Mouse (Mus musculus) stomach, postnatal 0 days (tissue): ENCODE results near the gene Ttc19. TPM values are rescaled to one million over a fixed set of nuclear protein-coding genes. Genes with fewer than 3 reads are reported as not detected.
"Not testable (repeated sequence)": the region's sequence is repeated elsewhere in the genome, so short reads cannot be mapped to it uniquely, and the experiment has no call there.

Source experiments
- ATAC-seq: fragments of 200-750 bp; cut with Nextera tagmentation; 2 replicates; pipeline ENCODE4 v1.8.0; 2017; ENCODE audit not compliant: low FRiP score, low TSS enrichment
- DNase-seq: peaks from one replicate; pipeline ENCODE4 v3.0.0-alpha.2; 2016; ENCODE audit warnings: low spot score
- H3K27ac ChIP-seq: fragments of 300-500 bp; sonication (generic); replicated peaks from 2 replicates; pipeline ENCODE4 v1.5.1; 2014; ENCODE audit warnings: mild to moderate bottlenecking, control low read depth
- H3K27me3 ChIP-seq: fragments of 300-500 bp; sonication (generic); 2 replicates; pipeline ENCODE4 v1.6.1; 2014; ENCODE audit warnings: low read length; ENCODE audit not compliant: control insufficient read depth, insufficient read depth
- H3K36me3 ChIP-seq: fragments of 300-500 bp; sonication (generic); 2 replicates; pipeline ENCODE4 v1.6.1; 2014; ENCODE audit warnings: low read length, mixed read lengths; ENCODE audit not compliant: control insufficient read depth, insufficient read depth
- H3K4me1 ChIP-seq: fragments of 300-500 bp; sonication (generic); replicated peaks from 2 replicates; pipeline ENCODE4 v1.6.1; 2014; ENCODE audit warnings: antibody characterized with exemption; ENCODE audit not compliant: control insufficient read depth, insufficient read depth
- H3K4me2 ChIP-seq: fragments of 300-500 bp; sonication (generic); replicated peaks from 2 replicates; pipeline ENCODE4 v1.6.1; 2014; ENCODE audit warnings: low read depth, mild to moderate bottlenecking, control low read depth, moderate library complexity
- H3K4me3 ChIP-seq: fragments of 300-500 bp; sonication (generic); 2 replicates; pipeline ENCODE4 v1.5.1; 2014; ENCODE audit warnings: low read depth, low read length, control low read depth
- H3K9ac ChIP-seq: fragments of 300-500 bp; sonication (generic); 2 replicates; pipeline ENCODE4 v1.6.1; 2014; ENCODE audit warnings: mild to moderate bottlenecking, low read length, control low read depth, mixed read lengths
- H3K9me3 ChIP-seq: fragments of 300-500 bp; sonication (generic); 2 replicates; pipeline ENCODE4 v1.6.1; 2016; ENCODE audit warnings: low read length; ENCODE audit not compliant: control insufficient read depth
- CTCF ChIP-seq: IDR thresholded peaks from 2 replicates; pipeline ENCODE4 v1.5.1; 2016; ENCODE audit warnings: antibody characterized with exemption, low read depth, mild to moderate bottlenecking, moderate library complexity
- EP300 ChIP-seq: optimal IDR thresholded peaks from 2 replicates; pipeline ENCODE3; 2016; ENCODE audit warnings: antibody characterized with exemption
- WGBS: fragments of 180-500 bp; shearing (Covaris S2); extraction: QIAGEN DNeasy Blood & Tissue Kit; methylation state at CpG from one replicate; pipeline ENCODE4 v1.1.7; 2014; 5-methylcytosine and 5-hydroxymethylcytosine counted together
- polyA plus RNA-seq: library from polyadenylated mRNA; unstranded; fragments of >200 nt; fragmentation: Nextera tagmentation; extraction: Ambion mirVana; gene quantifications from 2 replicates; pipeline ENCODE4 v1.2.1, GENCODE M21; 2015

The Ttc19 gene
- polyA plus RNA-seq, 1 experiment from 2014 or later = 12.7 TPM

GRCm38 (mm10) chr11:62351948-62352347, 70.7 kb downstream of the Ttc19 start:
- Histone ChIP-seq H3K4me2 (no peak overlapping the region), H3K27me3 (no peaks in the 10 kb centered on the region), H3K4me1 (no peaks in the 10 kb centered on the region), H3K27ac (no peak overlapping the region), H3K4me3 (no peak overlapping the region), H3K36me3 (peaks cover 30% of the 10 kb centered on the region), H3K9ac (no peak overlapping the region), H3K9me3 (no peaks in the 10 kb centered on the region)
- no peak for DNase-seq
- TF ChIP-seq EP300 = no peak
- ATAC-seq = no peak
- WGBS = 81% methylated on average over 4 of the region's 4 CpGs

- Histone ChIP-seq H3K4me3 (no peak overlapping the region), H3K9me3 (no peaks in the 10 kb centered on the region), H3K4me2 (no peak overlapping the region), H3K27ac (no peak overlapping the region), H3K27me3 (no peaks in the 10 kb centered on the region), H3K4me1 (no peaks in the 10 kb centered on the region), H3K9ac (no peak overlapping the region), H3K36me3 (peaks cover 20% of the 10 kb centered on the region)
- DNase-seq = no peak
- ATAC-seq = no peak
- TF ChIP-seq CTCF = no peak
- no peak for TF ChIP-seq EP300
- WGBS = 85% methylated on average over 2 of the region's 2 CpGs
Observed at GRCm38 (mm10) chr11:62355216-62355615, 73.9 kb downstream of the Ttc19 start.

- 88% methylated on average over 6 of the region's 6 CpGs for WGBS
- Histone ChIP-seq H3K36me3 (peaks cover 6% of the 10 kb centered on the region), H3K9ac (no peak overlapping the region), H3K4me1 (no peaks in the 10 kb centered on the region), H3K27me3 (no peaks in the 10 kb centered on the region), H3K27ac (no peak overlapping the region), H3K4me2 (no peak overlapping the region), H3K9me3 (no peaks in the 10 kb centered on the region), H3K4me3 (no peak overlapping the region)
- TF ChIP-seq EP300 = no peak
- TF ChIP-seq CTCF = no peak
- DNase-seq = no peak
- ATAC-seq = no peak
Observed at GRCm38 (mm10) chr11:62366879-62367278, 85.6 kb downstream of the Ttc19 start.

- TF ChIP-seq CTCF (no peak), EP300 (no peak)
- DNase-seq (no peak), ATAC-seq (no peak)
- Histone ChIP-seq H3K4me2 (no peak overlapping the region), H3K4me1 (no peaks in the 10 kb centered on the region), H3K9ac (no peak overlapping the region), H3K27me3 (no peaks in the 10 kb centered on the region), H3K4me3 (no peak overlapping the region), H3K9me3 (no peaks in the 10 kb centered on the region), H3K27ac (no peak overlapping the region), H3K36me3 (peaks cover 12% of the 10 kb centered on the region)
Observed at GRCm38 (mm10) chr11:62369924-62370323, 88.7 kb downstream of the Ttc19 start.

GRCm38 (mm10) chr11:62371776-62372175, 90.5 kb downstream of the Ttc19 start:
- WGBS = 90% methylated on average over 2 of the region's 2 CpGs
- Histone ChIP-seq H3K27ac (no peak overlapping the region), H3K27me3 (no peaks in the 10 kb centered on the region), H3K9ac (no peak overlapping the region), H3K4me1 (no peaks in the 10 kb centered on the region), H3K36me3 (peaks cover 9% of the 10 kb centered on the region), H3K4me2 (no peak overlapping the region), H3K4me3 (no peak overlapping the region), H3K9me3 (no peaks in the 10 kb centered on the region)
- TF ChIP-seq CTCF (no peak), EP300 (no peak)
- ATAC-seq (no peak), DNase-seq (no peak)

- H3K4me1 ChIP-seq, ATAC-seq, DNase-seq, H3K4me3 ChIP-seq, H3K9me3 ChIP-seq, H3K27ac ChIP-seq, H3K36me3 ChIP-seq, H3K4me2 ChIP-seq, H3K9ac ChIP-seq, H3K27me3 ChIP-seq: not testable (repeated sequence)
- WGBS = 75% methylated on average over 6 of the region's 6 CpGs
- peak; percentile 39 for TF ChIP-seq CTCF
Observed at GRCm38 (mm10) chr11:62377202-62377851, 96.1 kb downstream of the Ttc19 start.

Other genes with a start within 250 kb of the Ttc19 start
- gene Adora2b, start 32.5 kb upstream of the Ttc19 start, polyA plus RNA-seq = 4.2 and 4.3 TPM in 2 replicates
- gene Zswim7, start 98 bp upstream of the Ttc19 start, polyA plus RNA-seq = 23.4 and 25.1 TPM in 2 replicates
- gene Pigl, start 177.0 kb downstream of the Ttc19 start, polyA plus RNA-seq = 5.6 and 5.8 TPM in 2 replicates
- 82.2 and 84.6 TPM in 2 replicates for gene Ncor1, start 177.1 kb downstream of the Ttc19 start, polyA plus RNA-seq